Mouse (Mus musculus) layer of hippocampus, postnatal 36 days (tissue): ENCODE measurements around the gene Fras1. TPM values are rescaled to one million over a fixed set of nuclear protein-coding genes. Genes with fewer than 3 reads are reported as not detected.

Source experiments
- DNase-seq, 2 experiments: peaks; one replicate each; pipeline ENCODE4 v3.0.0; 2022
- total RNA-seq, 2 experiments: library from RNA; stranded (reverse); gene quantifications; 2 replicates each; pipeline ENCODE4 v1.2.3; 2021

Fras1 gene
- total RNA-seq, 2 experiments from 2014 or later, result 11.4 to 13.4 TPM

DNA sequence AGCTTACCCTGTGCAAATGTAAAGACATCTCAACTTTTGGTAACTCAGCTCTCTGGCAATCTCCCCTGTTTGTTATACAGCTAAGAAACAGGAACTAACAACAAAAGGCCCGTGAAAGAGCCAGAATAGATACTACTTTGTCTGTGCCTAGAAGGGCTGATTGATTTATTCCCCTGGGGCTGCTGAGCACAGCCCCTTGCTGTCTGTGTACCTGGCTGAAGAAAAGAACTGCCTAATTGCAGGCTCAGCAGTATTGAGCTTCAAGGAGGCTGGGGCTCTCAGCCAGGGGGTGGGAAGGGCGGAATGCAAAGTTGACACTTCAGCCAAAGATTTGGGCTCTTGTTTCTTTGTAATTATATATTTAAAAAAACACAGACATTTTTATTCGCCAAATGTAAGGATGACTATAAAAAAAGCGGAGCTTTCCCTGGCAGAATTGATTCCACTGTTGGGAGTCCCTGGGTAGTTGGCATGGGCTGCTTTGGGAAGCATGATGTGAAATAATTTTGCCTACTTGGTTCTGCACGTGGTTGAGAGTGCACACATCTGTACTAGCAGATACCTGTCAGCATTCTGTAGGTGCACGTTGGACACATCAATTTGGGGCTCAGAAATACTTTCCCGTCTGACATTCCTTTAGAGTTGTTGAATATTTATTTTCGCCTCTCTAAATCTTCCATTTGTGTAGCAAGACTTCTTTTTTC is 31.5 kb downstream of the Fras1 start:
- DNase-seq, result no peak

DNA sequence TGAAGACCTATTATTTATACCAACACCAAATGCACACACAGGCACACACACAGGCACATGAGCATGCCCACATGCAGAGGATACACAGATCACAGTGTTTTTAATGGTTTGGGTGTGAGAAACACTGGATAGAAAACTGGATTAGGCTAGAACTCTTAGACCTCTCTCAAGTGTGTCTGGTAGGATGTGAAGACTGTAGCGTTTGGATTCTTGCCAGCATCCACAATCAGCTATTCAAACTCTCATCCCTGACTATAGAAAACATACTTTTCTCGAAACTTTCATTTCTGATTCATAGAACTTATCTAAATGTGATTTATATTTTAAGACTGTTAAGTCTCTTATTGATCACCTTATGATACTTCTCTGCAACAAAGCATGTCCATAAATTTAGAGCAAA is 34.5 kb downstream of the Fras1 start:
- DNase-seq, result no peak

- no peak for DNase-seq
Measured at GRCm38 (mm10) chr5:96412754-96413394, 39.1 kb downstream of the Fras1 start.

DNA sequence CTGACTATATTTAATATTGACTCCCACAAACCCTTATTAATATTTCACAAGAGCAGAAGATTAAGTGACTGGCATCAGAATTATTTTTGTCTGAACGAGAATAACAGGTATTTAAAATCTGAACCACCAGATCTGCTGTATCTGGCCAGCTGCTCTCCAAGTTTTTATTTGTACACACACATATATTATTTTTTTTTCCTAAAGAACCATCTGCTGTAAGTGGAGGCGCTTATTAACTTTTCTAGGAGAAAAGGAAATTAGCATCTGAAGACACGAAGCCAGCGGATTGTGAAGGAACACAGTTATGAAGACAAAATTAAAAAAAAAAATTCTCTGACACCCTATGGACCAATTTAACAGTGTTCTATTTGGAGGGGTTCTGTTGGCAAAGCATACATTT is 43.4 kb downstream of the Fras1 start:
- DNase-seq, result no peak

DNA sequence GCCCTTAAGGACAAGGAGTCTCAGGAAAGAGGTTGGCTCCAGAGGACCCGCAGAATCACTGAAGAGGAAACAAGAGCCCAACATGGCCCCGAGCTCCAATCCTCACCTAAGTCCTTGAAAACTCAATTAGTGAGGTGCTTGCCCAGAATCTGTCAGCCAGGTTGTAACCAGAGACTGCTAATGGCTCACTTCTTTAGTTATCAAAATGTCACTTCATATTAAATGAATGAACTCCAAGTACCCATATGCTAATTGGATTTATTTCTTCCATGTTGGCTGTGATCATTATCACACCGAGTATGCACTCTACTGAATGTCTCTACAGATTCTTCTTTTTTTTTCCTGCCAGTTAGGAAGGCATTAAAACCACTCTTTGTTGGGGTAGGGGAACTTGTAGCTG is 47.8 kb downstream of the Fras1 start:
- no peak for DNase-seq

GRCm38 (mm10) chr5:96422716-96423115 is 49.0 kb downstream of the Fras1 start:
- no peak for DNase-seq

DNA sequence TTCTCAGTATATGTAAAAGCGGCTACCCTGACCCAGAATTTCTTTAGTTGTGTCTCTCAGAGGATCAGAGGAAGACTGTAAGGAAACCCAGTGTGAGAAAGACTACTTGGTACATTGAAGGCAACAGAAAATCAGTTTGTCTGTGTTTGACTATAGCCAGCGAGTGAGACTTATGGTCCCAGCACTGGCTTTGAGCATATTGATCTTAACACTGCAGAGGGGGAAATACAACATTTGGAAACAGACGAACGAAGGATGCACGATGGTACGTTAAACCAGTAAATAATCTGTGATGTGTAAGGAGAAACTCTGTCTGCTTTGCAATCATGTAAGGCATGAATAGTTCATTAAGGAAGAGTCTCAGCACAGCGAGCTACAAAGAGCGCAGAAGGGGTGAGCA is 51.6 kb downstream of the Fras1 start:
- DNase-seq, result no peak

DNA sequence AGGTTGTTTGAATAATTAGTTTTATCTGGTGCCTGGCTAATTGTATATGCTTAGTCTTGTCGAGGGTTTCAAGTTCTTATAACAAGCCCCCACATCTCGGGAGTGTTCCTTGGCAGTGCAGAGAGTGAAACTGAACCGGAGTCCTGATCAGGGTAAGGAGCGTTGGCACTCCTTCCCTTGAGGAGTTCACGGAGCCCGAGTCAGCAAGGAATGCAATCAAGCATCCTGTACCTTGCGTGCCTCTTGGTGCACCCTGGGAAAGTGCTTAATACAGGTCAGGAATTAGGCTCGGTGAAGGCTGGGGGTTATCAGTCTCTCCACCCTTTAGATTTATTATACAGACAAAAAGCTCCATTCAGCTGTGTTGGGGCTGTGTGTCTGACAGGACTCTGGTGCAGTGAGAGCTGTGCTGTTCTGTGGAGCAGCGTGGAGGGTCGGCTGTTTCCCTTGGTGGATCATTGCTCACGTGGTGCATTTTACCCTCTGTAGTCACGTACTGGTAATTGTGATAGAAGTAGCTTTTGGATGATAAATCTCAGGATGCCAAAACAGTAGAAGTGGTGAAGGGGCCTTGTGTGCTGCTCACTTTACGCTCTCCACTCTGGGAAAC is 55.9 kb downstream of the Fras1 start:
- DNase-seq, result no peak

GRCm38 (mm10) chr5:96437870-96438269 is 64.1 kb downstream of the Fras1 start:
- no peak for DNase-seq

DNA sequence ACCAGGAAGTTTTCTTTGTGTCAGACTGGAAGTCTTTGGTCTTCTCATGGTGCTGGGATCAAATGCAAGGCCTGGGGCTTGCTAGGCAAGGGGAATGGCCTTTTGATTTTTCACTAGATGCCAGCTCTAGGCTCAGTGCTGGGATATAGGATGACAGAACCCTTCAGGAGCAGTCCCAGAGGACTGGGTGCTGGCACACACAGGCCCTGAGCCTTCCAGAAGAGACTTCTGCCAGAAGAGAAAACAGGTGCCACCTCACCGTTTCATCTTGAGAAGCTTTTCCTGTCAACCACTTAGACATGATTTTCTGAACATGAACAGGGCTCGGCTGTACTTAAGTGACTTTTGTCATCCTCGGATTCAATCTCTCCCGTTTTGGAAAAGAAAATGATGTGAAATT is 66.1 kb downstream of the Fras1 start:
- no peak for DNase-seq

DNA sequence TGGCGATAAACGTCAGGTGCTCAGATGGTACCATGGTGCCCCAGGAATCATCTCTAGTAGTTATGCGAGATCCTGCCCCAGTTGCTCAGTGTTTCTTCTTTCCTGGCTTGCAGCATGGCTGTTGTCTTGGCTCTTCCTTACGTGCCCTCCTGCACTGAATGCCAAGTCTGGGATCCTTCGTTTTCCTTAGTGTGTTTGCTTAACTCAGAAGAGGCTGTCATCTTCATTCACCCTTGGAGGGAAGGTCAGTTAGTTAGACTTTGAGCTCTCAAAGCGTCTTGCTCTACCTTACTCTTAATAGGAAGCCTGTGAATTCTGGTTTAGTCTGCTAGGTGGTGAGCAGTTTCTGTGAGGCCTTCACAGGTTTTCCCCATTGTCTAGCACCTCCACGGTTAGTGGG is 73.7 kb downstream of the Fras1 start:
- no peak for DNase-seq

GRCm38 (mm10) chr5:96452027-96452426 is 78.3 kb downstream of the Fras1 start:
- DNase-seq, result no peak

DNA sequence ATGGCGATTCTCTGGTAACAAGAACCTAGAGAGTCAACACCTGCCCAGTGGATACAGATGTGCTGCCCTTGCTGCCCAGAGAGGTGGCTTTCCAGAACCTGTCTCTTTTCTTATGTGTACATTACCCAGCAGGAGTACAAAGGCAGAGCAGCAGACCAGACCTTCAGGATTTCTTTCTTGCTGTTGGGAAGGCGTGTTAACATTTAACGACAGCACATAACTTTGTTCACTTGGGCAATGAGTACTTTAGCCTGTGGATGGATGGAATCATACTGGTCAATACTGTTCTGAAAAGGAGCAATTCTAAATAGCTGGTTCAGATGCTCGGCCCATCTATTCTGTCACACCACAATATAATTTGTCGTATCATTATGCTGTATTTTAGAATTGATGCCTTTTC is 79.6 kb downstream of the Fras1 start:
- no peak for DNase-seq

DNA sequence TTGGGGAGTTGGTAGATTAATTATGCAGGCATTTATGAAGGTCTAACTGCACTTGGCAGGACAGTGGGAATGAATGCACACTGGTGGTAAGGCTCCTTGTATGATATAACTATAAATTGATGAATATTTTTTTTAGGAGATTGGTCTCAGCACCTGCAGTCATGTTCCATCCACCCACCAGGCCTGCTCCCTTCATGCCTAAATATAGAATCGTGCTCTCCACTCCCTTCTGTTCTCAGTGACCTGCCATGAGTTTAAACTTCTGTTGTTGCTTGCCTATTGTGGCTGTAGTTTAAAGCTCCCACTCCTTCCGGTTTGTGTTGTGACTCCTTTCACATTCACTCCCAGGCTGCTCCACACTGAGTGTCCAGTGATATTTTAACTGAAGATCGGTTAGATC is 80.7 kb downstream of the Fras1 start:
- no peak for DNase-seq

- DNase-seq, result no peak
Measured at GRCm38 (mm10) chr5:96455241-96455640, 81.5 kb downstream of the Fras1 start.

DNA sequence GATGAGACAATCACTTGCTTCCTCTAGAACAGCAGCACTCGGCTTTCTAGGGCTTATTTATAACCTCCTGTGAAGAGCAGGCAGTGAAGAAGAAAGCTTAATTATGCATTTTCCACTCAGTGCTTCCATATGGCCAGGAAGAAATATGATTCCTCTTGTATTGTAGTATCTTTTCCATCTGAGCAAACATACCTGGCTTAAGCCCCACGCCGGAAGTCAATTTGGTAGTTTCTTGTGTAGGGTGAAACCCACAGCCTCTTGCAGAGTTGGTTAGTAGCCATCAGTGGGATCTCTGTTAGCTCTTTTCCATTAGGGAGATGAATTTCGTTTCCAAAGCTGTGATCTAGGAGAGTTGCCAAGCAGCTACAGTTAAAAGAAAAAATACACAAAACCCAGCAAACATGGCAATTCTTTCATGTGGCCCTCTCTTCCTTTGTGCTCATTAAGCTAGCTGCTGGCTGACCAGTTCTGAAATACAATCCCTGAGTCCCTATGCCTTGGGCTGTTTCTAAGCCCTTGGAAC is 83.7 kb downstream of the Fras1 start:
- DNase-seq, result no peak

DNA sequence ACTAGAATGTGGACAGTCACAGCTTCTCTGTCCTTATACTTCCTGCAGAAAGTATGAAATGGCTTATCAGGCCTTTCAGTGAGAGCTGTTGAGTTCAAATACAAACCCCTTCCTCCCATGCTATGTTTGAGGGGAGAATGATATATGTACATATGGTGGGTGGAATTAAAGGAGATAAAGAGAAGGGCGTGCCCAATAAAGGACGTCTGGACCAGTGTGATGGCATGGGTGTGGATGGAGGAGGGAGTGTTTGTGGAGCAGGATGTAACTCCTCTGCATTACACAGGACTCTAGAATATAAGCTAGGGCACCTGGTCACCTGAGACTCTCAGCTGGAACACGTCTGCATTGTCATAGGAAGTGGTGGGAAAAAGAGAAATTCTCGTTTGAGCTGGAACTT is 85.8 kb downstream of the Fras1 start:
- no peak for DNase-seq

- no peak for DNase-seq
Measured at GRCm38 (mm10) chr5:96462197-96462596, 88.4 kb downstream of the Fras1 start.

DNA sequence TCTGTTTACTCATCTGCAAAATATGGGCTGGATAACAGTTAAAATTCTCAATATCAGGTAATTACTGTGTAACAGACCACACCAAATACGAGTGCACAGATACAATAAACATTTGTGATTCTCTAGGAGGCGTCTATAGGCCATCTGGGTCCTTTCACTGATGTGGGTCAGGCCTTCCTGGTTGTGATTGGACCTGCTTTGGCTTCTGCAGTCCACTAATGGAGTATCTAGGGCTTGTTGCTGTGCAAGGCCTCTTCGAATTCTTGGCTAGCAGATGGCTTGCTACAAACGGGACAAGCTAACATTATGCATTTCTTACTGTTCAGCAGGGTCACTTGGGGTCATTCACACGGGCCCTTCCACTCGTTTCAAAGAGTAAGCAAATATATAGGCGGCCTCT is 92.7 kb downstream of the Fras1 start:
- DNase-seq, result no peak

DNA sequence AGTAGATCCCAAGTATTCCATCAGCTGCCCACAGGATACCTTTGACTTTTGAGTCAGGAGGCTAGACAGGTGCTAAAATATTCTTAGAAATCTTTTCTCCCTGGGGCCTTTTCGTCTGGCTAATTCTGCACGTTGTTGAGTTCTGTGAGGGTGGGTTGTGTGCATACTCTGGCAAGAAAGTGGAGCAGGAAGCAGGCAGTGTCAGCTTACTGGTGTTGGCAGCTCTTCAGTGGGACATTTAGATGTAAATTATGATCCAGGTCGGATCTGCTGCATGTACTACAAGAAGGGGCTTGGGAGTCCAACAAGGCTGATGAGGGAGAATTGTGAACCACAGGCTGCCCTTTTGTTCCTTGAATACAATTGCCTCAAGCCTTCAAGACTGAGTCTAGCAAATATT is 98.2 kb downstream of the Fras1 start:
- no peak for DNase-seq

- DNase-seq, result no peak
Measured at GRCm38 (mm10) chr5:96475488-96475887, 101.7 kb downstream of the Fras1 start.

DNA sequence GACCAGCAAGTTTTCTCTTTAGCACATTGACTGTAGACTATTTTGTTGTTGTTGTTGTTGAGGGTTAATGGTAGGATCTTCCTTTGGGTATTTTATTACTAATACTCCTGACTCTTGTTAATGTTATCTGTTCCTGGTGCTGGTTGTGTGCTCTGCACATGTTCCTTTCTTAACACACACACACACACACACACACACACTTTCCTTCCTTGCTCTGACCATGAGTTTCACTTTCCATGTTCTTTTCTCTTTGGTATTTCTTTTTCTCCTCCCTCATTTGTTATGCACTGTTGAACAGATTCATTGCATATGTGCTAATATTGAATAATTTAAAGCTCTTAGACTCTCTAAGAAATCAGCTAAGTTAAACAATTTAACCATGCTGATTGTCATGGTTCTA is 105.2 kb downstream of the Fras1 start:
- DNase-seq, result no peak

DNA sequence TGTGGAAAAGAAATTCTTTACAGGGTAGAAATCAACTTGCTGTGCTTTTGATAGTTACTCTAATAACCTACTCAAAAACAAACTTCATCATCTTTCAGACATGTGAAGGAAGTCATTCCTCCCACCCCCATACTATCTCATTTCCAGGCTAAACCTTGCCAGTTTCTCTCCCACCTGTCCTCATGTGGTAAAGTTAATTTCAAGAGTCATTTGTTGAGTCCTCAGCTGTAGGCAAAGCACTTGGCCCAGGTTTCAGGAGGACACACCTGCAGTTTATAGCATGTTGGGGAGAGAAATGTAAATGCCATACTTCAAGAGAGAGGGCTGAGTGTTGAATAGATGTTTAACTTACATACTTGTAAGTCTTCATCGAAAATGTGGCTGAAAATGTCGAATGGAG is 107.4 kb downstream of the Fras1 start:
- no peak for DNase-seq

- no peak for DNase-seq
Measured at GRCm38 (mm10) chr5:96482054-96482453, 108.3 kb downstream of the Fras1 start.
